Mouse (Mus musculus): Measurements from ENCODE around the gene Arhgap10. TPM values are rescaled to one million over a fixed set of nuclear protein-coding genes. Genes with fewer than 3 reads are reported as not detected.

Arhgap10 gene
- polyA plus RNA-seq, 1 experiment = 88.6 TPM

DNA sequence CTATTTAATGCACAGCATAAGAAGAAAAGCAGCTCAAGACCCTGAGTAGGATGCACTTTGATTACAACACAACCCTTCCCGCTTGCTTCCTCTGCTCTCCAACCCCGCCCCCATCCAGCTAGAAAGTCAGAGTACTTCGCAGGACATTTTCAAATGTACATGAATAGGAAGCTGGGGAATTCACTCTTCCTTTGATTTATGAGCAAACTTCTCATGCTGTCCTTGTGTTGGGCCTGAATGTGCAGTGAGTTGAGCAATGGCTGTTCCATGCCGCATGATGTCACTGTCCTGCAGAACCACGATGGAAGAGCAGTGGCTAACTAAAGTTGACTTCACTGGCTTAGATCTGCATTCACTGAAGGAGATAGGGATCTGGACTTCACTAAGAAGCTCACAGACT is 242.2 kb downstream of the Arhgap10 start:
- peaks cover 17% of the 10 kb centered on the region for H3K9me3 ChIP-seq
- H3K36me3 ChIP-seq (replicated peaks; ENCODE audit: low read length) = peaks cover 96% of the 10 kb centered on the region
- TF ChIP-seq FLI1 (IDR thresholded peaks at IDR 0.05; ENCODE audit: low read length) = no peak
- TF ChIP-seq GATA1 (IDR thresholded peaks at IDR 0.05; ENCODE audit: borderline replicate concordance, low read length) = no peak
- H3K27me3 ChIP-seq (replicated peaks) = no peaks in the 10 kb centered on the region
- H3K4me1 ChIP-seq = 0 out of 2 replicates have a peak, but pooled peaks cover 3% of the 10 kb centered on the region
- H3K4me3 ChIP-seq (replicated peaks) = no peak overlapping the region

DNA sequence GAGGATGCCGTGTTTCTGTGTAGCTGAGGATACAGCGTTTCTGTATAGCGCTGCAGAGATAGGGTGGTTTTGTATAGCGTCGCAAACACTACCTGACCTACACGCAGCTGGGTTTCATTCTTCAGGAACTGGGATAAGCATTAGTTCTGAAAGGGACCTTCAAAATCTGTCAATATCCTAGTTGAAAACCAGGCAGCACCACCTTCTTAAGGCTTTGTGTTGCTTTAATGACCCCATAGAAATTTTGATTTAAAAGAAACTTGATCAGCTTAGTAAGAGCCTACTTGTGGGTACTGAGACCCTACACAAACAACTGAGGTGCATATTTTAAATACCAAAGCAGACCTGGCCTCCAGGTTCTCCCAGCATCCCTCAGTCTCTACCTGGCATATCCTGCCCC is 245.6 kb downstream of the Arhgap10 start:
- H3K27me3 ChIP-seq (replicated peaks) = no peaks in the 10 kb centered on the region
- peaks cover 33% of the 10 kb centered on the region for H3K9me3 ChIP-seq
- H3K36me3 ChIP-seq (replicated peaks; ENCODE audit: low read length) = peaks cover 96% of the 10 kb centered on the region
- 0 out of 2 replicates have a peak, but pooled peaks cover 3% of the 10 kb centered on the region for H3K4me1 ChIP-seq
- TF ChIP-seq GATA1 (IDR thresholded peaks at IDR 0.05; ENCODE audit: borderline replicate concordance, low read length) (no peak), FLI1 (IDR thresholded peaks at IDR 0.05; ENCODE audit: low read length) (no peak)
- H3K4me3 ChIP-seq (replicated peaks) = no peak overlapping the region

DNA sequence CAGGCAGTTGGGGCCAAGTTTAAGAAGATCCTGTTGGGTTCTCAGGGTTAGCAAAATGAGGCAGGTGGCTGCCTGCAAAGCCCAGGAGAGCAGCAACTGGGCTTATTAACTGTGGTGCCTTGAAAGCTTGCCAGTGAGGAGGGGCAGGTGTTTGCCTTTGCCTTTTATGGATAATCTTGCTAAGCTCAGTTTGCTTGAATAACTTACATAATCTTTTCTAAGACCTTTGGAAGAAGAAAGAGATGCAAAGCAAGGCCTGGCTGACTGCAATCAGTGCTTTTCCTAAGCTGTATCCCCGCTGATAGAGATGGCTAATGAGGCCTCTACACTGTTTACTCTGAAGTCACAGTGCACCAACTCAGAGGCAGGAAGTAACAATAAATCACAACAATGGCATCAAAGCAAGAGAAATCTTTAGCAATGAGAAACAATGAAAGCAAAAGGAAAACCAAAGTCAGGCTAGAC is 249.8 kb downstream of the Arhgap10 start:
- no peak for TF ChIP-seq FLI1 (IDR thresholded peaks at IDR 0.05; ENCODE audit: low read length)
- TF ChIP-seq GATA1 (IDR thresholded peaks at IDR 0.05; ENCODE audit: borderline replicate concordance, low read length) = no peak
- H3K36me3 ChIP-seq (replicated peaks; ENCODE audit: low read length) = peaks cover 100% of the 10 kb centered on the region

DNA sequence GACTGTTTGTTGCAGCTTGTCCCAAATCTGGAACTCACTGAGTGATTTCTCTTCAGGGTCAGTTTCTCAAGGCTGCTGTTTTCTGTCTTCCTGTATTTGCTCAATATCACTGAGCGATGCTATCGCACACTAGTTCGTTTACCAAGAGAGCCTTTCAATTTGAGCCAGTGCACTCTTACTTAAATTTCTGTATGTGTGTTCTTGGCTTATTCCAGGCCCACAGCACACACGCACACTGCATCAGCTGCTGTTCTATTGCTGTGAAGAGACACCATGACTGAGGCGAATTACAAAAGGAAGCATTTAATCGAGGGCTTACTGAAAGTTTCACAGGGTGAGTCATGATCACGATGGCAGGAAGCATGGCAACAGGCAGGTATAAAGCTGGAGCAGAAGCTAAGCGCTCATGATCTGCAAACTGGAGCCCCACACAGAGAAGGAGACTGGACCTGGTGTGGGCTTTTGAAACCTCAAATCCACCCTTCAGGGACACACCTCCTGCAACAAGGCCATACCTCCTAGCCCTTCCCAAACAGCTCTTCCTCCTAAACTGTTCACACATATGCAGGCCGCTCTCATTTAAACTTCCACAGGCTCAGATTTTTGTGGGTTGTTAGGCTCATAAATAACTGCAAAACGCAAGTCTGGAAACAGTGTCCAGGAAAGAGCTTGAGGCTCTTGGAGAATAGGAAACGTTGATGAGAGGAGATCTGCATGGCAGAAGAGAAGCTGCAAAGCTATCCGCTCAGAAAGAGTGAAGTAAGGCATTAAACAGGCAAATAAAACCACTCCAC is 255.3 kb downstream of the Arhgap10 start:
- no peak overlapping the region for H3K4me3 ChIP-seq (replicated peaks)
- H3K36me3 ChIP-seq (replicated peaks; ENCODE audit: low read length) = peaks cover 99% of the 10 kb centered on the region
- no peaks in the 10 kb centered on the region; the same call in 1 of the 2 replicates for H3K9me3 ChIP-seq
- no peaks in the 10 kb centered on the region for H3K27me3 ChIP-seq (replicated peaks)
- no peak for TF ChIP-seq FLI1 (IDR thresholded peaks at IDR 0.05; ENCODE audit: low read length)
- TF ChIP-seq GATA1 (IDR thresholded peaks at IDR 0.05; ENCODE audit: borderline replicate concordance, low read length) = no peak
- peaks cover 5% of the 10 kb centered on the region for H3K4me1 ChIP-seq

More for the DNA sequence above, 249.8 kb downstream of the Arhgap10 start:
- H3K27me3 ChIP-seq (replicated peaks) = no peaks in the 10 kb centered on the region
- no peak overlapping the region for H3K4me3 ChIP-seq (replicated peaks)
- no peaks in the 10 kb centered on the region; the same call in 1 of the 2 replicates for H3K4me1 ChIP-seq
- H3K9me3 ChIP-seq = peaks cover 33% of the 10 kb centered on the region

DNA sequence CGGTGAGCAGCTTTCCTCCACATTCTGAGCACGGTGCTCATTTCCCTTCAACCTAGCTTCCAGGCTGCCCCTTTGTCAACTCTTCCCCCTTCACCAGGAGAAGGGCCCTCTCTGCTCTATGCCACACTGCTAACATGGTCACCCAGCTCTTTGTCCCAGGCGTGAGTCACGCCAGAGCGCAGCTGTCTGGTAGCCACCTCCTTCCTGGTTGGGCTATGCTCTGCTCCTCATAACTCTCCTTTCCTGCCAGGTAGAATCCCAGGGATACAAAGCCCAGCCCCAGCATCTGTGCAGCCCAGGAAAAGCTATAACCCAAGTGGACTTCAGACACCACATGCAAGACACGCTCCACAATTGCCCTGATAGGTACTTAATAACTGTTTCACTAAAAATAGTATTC is 256.5 kb downstream of the Arhgap10 start:
- no peak for TF ChIP-seq FLI1 (IDR thresholded peaks at IDR 0.05; ENCODE audit: low read length)
- TF ChIP-seq GATA1 (IDR thresholded peaks at IDR 0.05; ENCODE audit: borderline replicate concordance, low read length) = no peak
- Histone ChIP-seq H3K4me3 (replicated peaks) (no peak overlapping the region), H3K4me1 (peaks cover 6% of the 10 kb centered on the region), H3K36me3 (replicated peaks; ENCODE audit: low read length) (peaks cover 99% of the 10 kb centered on the region), H3K9me3 (no peaks in the 10 kb centered on the region; the same call in 1 of the 2 replicates), H3K27me3 (replicated peaks) (no peaks in the 10 kb centered on the region)

DNA sequence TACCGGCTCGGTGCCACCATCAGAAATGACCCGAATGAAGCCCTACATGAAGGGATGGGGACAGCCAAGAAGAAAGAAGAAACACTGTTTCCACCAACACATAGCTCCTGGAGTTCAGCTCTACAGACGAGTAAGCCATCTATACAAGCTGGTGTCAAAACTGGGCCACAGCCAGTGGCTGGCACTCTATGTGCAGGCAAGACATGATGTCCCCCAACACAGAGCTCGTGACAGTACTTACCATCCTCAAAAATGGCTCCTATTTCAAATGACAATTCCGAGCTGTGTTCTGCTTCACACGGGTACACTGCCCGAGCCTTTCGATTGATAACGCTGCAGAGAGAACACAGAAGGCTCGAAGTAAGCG is 260.7 kb downstream of the Arhgap10 start:
- Histone ChIP-seq H3K27me3 (replicated peaks) (no peaks in the 10 kb centered on the region), H3K9me3 (no peaks in the 10 kb centered on the region), H3K4me1 (peaks cover 12% of the 10 kb centered on the region), H3K4me3 (replicated peaks) (no peak overlapping the region), H3K36me3 (replicated peaks; ENCODE audit: low read length) (peaks cover 98% of the 10 kb centered on the region)
- TF ChIP-seq GATA1 (IDR thresholded peaks at IDR 0.05; ENCODE audit: borderline replicate concordance, low read length) = no peak
- TF ChIP-seq FLI1 (IDR thresholded peaks at IDR 0.05; ENCODE audit: low read length) = no peak

DNA sequence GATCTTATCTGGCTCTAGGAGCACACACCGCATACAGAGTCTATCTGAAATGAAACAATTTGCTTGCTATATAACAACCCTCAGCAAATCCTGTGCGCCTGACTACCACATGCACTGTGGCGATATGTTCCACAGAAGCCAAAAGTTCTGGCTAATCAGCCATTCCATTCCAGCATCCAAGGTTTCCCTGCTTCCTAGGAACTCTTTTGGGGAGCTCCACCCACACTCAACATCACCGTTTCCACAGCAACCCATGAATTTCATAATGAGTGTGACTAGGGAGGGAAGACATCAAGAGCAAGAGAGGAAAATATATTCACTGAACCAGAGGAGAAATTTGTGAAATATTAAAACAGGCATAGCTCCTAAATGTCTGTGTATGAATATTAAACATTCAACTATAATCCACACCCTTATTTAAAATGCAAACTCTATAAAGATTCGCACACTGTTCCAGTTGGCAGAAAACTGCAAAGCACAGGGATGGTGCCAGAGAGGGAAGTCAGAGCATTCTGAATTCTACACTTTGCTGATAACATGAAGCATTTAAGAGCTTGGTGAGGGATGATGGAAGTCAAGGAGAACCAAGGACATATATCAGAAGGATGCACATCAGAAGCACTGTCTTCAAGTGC is 261.2 kb downstream of the Arhgap10 start:
- H3K9me3 ChIP-seq = no peaks in the 10 kb centered on the region
- H3K4me3 ChIP-seq (replicated peaks) = no peak overlapping the region
- TF ChIP-seq FLI1 (IDR thresholded peaks at IDR 0.05; ENCODE audit: low read length) = no peak
- H3K36me3 ChIP-seq (replicated peaks; ENCODE audit: low read length) = peaks cover 98% of the 10 kb centered on the region
- no peaks in the 10 kb centered on the region for H3K27me3 ChIP-seq (replicated peaks)
- peaks cover 12% of the 10 kb centered on the region for H3K4me1 ChIP-seq

DNA sequence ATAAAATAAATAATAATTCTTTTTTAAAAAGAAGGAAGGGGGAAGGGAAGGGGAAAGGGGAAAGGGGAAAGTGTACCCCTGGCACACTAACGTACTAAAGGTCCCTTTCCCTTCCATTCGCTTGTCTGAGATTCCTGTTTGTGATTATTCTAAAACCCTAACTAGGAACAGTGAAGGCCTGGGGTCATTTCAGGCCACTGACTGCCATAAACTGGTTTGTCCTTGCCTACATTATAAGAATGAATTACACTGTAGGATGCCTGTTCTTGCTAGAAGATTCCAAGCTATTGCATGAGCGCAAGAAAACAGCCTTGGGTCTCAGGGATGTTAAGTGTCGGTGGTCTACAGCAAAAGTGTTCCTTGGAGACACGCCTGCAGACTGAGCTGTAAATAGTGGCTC is 263.3 kb downstream of the Arhgap10 start:
- no peak overlapping the region for H3K4me3 ChIP-seq (replicated peaks)
- H3K9me3 ChIP-seq = no peaks in the 10 kb centered on the region
- peaks cover 12% of the 10 kb centered on the region for H3K4me1 ChIP-seq
- peaks cover 99% of the 10 kb centered on the region for H3K36me3 ChIP-seq (replicated peaks; ENCODE audit: low read length)
- H3K27me3 ChIP-seq (replicated peaks) = no peaks in the 10 kb centered on the region
- TF ChIP-seq GATA1 (IDR thresholded peaks at IDR 0.05; ENCODE audit: borderline replicate concordance, low read length) = no peak
- TF ChIP-seq FLI1 (IDR thresholded peaks at IDR 0.05; ENCODE audit: low read length) = no peak

DNA sequence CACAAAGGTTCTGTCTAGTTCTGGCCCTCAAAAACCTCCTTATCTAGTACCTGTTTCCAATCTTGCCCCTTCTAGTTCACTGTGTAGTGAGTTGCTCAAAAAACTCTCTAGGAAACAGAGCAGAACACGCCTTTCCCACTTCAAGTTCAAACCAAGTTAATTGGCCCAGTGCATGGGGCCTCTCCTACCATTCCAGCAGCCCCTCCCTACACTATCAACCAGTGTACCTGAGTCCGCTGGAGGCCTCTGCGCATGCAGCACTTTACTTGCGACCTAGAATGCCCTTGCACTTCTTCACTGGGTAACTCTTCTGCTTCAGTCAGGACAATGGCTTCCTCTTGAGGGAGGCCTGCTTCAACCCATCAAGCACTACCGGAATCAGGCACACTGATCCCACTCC is 266.6 kb downstream of the Arhgap10 start:
- no peaks in the 10 kb centered on the region for H3K27me3 ChIP-seq (replicated peaks)
- peaks cover 99% of the 10 kb centered on the region for H3K36me3 ChIP-seq (replicated peaks; ENCODE audit: low read length)
- H3K4me3 ChIP-seq (replicated peaks) = no peak overlapping the region
- TF ChIP-seq FLI1 (IDR thresholded peaks at IDR 0.05; ENCODE audit: low read length) = no peak
- peaks cover 15% of the 10 kb centered on the region; the same call in 1 of the 2 replicates for H3K4me1 ChIP-seq
- peaks cover 5% of the 10 kb centered on the region; the same call in 1 of the 2 replicates for H3K9me3 ChIP-seq

DNA sequence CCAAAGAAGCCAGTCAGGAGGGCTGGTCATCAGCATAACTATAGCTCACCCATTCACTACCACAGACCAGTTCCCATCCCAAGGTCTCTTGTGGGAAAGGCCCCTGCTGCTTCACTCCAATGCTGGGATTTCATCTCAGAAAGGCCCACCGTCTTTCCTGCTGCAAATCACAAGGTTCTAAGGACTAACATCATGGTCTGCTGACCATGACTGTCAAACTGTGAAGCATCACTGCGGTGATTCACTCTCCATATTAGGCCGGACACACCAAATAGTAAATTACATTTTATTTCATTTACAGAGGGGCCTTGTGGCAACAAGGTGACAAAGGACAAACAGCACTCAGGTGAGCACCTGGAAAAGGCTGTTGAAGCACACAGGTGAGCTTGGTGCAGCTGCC is 267.7 kb downstream of the Arhgap10 start:
- Histone ChIP-seq H3K4me1 (0 out of 2 replicates have a peak, but pooled peaks cover 13% of the 10 kb centered on the region), H3K4me3 (replicated peaks) (no peak overlapping the region), H3K9me3 (peaks cover 5% of the 10 kb centered on the region; the same call in 1 of the 2 replicates), H3K36me3 (replicated peaks; ENCODE audit: low read length) (peaks cover 99% of the 10 kb centered on the region), H3K27me3 (replicated peaks) (no peaks in the 10 kb centered on the region)
- TF ChIP-seq GATA1 (IDR thresholded peaks at IDR 0.05; ENCODE audit: borderline replicate concordance, low read length) (no peak), FLI1 (IDR thresholded peaks at IDR 0.05; ENCODE audit: low read length) (no peak)

Data from megakaryocyte, embryonic 14.5 days (primary cell).